Mouse (Mus musculus) kidney, adult 2 months (tissue): Measurements from ENCODE around the gene Gm8251.

ENCODE experiments used
- CTCF ChIP-seq: fragments of 200-500 bp; conservative IDR thresholded peaks from 2 replicates; pipeline ENCODE4 v1.5.1; 2011; ENCODE audit warnings: low read depth, mild to moderate bottlenecking, control low read depth, low read length, moderate library complexity, mixed read lengths; ENCODE audit not compliant: insufficient read depth, insufficient read length
- POLR2A ChIP-seq: fragments of 200-500 bp; IDR thresholded peaks from one replicate; pipeline ENCODE4 v1.6.1; 2011; ENCODE audit warnings: low read depth, low read length, control low read depth

GRCm38 (mm10) chr1:44061836-44062235 lies at the start of gene Gm8251:
- TF ChIP-seq CTCF = no peak
- no peak for TF ChIP-seq POLR2A
